Mouse (Mus musculus) liver, adult 2 months (tissue): ENCODE measurements at regions not wholly inside any gene's neighbourhood (a gene's known extent, or its start where the extent isn't known, plus 50 kb on each side); places are given as distances from the start of the nearest gene placed in this dataset.

Source experiments
- CTCF ChIP-seq: fragments of 200-500 bp; IDR thresholded peaks from 2 replicates; pipeline ENCODE4 v1.5.1; 2011; ENCODE audit warnings: low read depth, low read length, control low read depth
- POLR2A ChIP-seq: fragments of 200-500 bp; IDR thresholded peaks from 2 replicates; pipeline ENCODE4 v1.6.1; 2011; ENCODE audit warnings: low read length, control low read depth; ENCODE audit not compliant: insufficient read depth; ENCODE audit errors: extremely low read depth

- TF ChIP-seq CTCF (no peak), POLR2A (no peak)
Observed at GRCm38 (mm10) chr2:173385722-173386141, 109.4 kb upstream of the Pmepa1 start.
